Mouse (Mus musculus): ENCODE results near the gene Zfp536. TPM values are rescaled to one million over a fixed set of nuclear protein-coding genes. Genes with fewer than 3 reads are reported as not detected.

The Zfp536 gene
- polyA plus RNA-seq (2012; ENCODE audit: insufficient read depth, insufficient read length, missing spikeins) = not detected in 2 replicates

- Histone ChIP-seq H3K27ac (ENCODE audit: insufficient read depth, low read depth, low read length) (no peak within 1 kb of the TSS), H3K4me3 (ENCODE audit: insufficient read depth, low read length) (no peak within 1 kb of the TSS), H3K4me1 (ENCODE audit: control insufficient read depth, insufficient read depth, low read length) (no peaks in the 10 kb centered on the region)
- TF ChIP-seq CTCF (IDR thresholded peaks at IDR 0.05; ENCODE audit: low read depth, low read length) = no peak
- TF ChIP-seq POLR2A (IDR thresholded peaks at IDR 0.05; ENCODE audit: borderline replicate concordance, low read depth, low read length) = no peak
Observed at GRCm38 (mm10) chr7:37773312-37773702, at the start of gene Zfp536. Gene Zfp536, minus strand, starts transcription at chr7:37773641.

GRCm38 (mm10) chr7:37820670-37821301 is 47.3 kb upstream of the Zfp536 start:
- H3K4me3 ChIP-seq (ENCODE audit: insufficient read depth, low read length) = no peak overlapping the region

GRCm38 (mm10) chr7:37818631-37819340 is 45.3 kb upstream of the Zfp536 start:
- H3K27ac ChIP-seq (ENCODE audit: insufficient read depth, low read depth, low read length) = no peak overlapping the region
- no peak overlapping the region for H3K4me3 ChIP-seq (ENCODE audit: insufficient read depth, low read length)
- TF ChIP-seq CTCF (IDR thresholded peaks at IDR 0.05; ENCODE audit: low read depth, low read length) = no peak
- TF ChIP-seq POLR2A (IDR thresholded peaks at IDR 0.05; ENCODE audit: borderline replicate concordance, low read depth, low read length) = no peak
- no peaks in the 10 kb centered on the region for H3K4me1 ChIP-seq (ENCODE audit: control insufficient read depth, insufficient read depth, low read length)

More at GRCm38 (mm10) chr7:37820670-37821301, 47.3 kb upstream of the Zfp536 start:
- Histone ChIP-seq H3K27ac (ENCODE audit: insufficient read depth, low read depth, low read length) (no peak overlapping the region), H3K4me1 (ENCODE audit: control insufficient read depth, insufficient read depth, low read length) (no peaks in the 10 kb centered on the region)
- TF ChIP-seq POLR2A (IDR thresholded peaks at IDR 0.05; ENCODE audit: borderline replicate concordance, low read depth, low read length) = no peak
- TF ChIP-seq CTCF (IDR thresholded peaks at IDR 0.05; ENCODE audit: low read depth, low read length) = no peak

- no peaks in the 10 kb centered on the region for H3K4me1 ChIP-seq (ENCODE audit: control insufficient read depth, insufficient read depth, low read length)
- no peak overlapping the region for H3K27ac ChIP-seq (ENCODE audit: insufficient read depth, low read depth, low read length)
- H3K4me3 ChIP-seq (ENCODE audit: insufficient read depth, low read length) = no peak overlapping the region
- no peak for TF ChIP-seq CTCF (IDR thresholded peaks at IDR 0.05; ENCODE audit: low read depth, low read length)
- TF ChIP-seq POLR2A (IDR thresholded peaks at IDR 0.05; ENCODE audit: borderline replicate concordance, low read depth, low read length) = no peak
Observed at GRCm38 (mm10) chr7:37816901-37817300, 43.5 kb upstream of the Zfp536 start.

- TF ChIP-seq POLR2A (IDR thresholded peaks at IDR 0.05; ENCODE audit: borderline replicate concordance, low read depth, low read length) = no peak
- TF ChIP-seq CTCF (IDR thresholded peaks at IDR 0.05; ENCODE audit: low read depth, low read length) = no peak
- Histone ChIP-seq H3K27ac (ENCODE audit: insufficient read depth, low read depth, low read length) (no peak overlapping the region), H3K4me3 (ENCODE audit: insufficient read depth, low read length) (no peak overlapping the region), H3K4me1 (ENCODE audit: control insufficient read depth, insufficient read depth, low read length) (no peaks in the 10 kb centered on the region)
Observed at GRCm38 (mm10) chr7:37814844-37815406, 41.5 kb upstream of the Zfp536 start.

GRCm38 (mm10) chr7:37813676-37814075 is 40.2 kb upstream of the Zfp536 start:
- Histone ChIP-seq H3K4me1 (ENCODE audit: control insufficient read depth, insufficient read depth, low read length) (no peaks in the 10 kb centered on the region), H3K4me3 (ENCODE audit: insufficient read depth, low read length) (no peak overlapping the region), H3K27ac (ENCODE audit: insufficient read depth, low read depth, low read length) (no peak overlapping the region)
- TF ChIP-seq POLR2A (IDR thresholded peaks at IDR 0.05; ENCODE audit: borderline replicate concordance, low read depth, low read length) (no peak), CTCF (IDR thresholded peaks at IDR 0.05; ENCODE audit: low read depth, low read length) (no peak)

GRCm38 (mm10) chr7:37809908-37810307 is 36.5 kb upstream of the Zfp536 start:
- no peak overlapping the region for H3K4me3 ChIP-seq (ENCODE audit: insufficient read depth, low read length)

GRCm38 (mm10) chr7:37809001-37809400 is 35.6 kb upstream of the Zfp536 start:
- no peak for TF ChIP-seq POLR2A (IDR thresholded peaks at IDR 0.05; ENCODE audit: borderline replicate concordance, low read depth, low read length)
- no peak for TF ChIP-seq CTCF (IDR thresholded peaks at IDR 0.05; ENCODE audit: low read depth, low read length)
- H3K27ac ChIP-seq (ENCODE audit: insufficient read depth, low read depth, low read length) = no peak overlapping the region
- H3K4me1 ChIP-seq (ENCODE audit: control insufficient read depth, insufficient read depth, low read length) = no peaks in the 10 kb centered on the region
- H3K4me3 ChIP-seq (ENCODE audit: insufficient read depth, low read length) = no peak overlapping the region

More at GRCm38 (mm10) chr7:37809908-37810307, 36.5 kb upstream of the Zfp536 start:
- H3K27ac ChIP-seq (ENCODE audit: insufficient read depth, low read depth, low read length) = no peak overlapping the region
- H3K4me1 ChIP-seq (ENCODE audit: control insufficient read depth, insufficient read depth, low read length) = no peaks in the 10 kb centered on the region
- no peak for TF ChIP-seq POLR2A (IDR thresholded peaks at IDR 0.05; ENCODE audit: borderline replicate concordance, low read depth, low read length)
- no peak for TF ChIP-seq CTCF (IDR thresholded peaks at IDR 0.05; ENCODE audit: low read depth, low read length)

- TF ChIP-seq POLR2A (IDR thresholded peaks at IDR 0.05; ENCODE audit: borderline replicate concordance, low read depth, low read length) (no peak), CTCF (IDR thresholded peaks at IDR 0.05; ENCODE audit: low read depth, low read length) (no peak)
- Histone ChIP-seq H3K4me1 (ENCODE audit: control insufficient read depth, insufficient read depth, low read length) (no peaks in the 10 kb centered on the region), H3K27ac (ENCODE audit: insufficient read depth, low read depth, low read length) (no peak overlapping the region), H3K4me3 (ENCODE audit: insufficient read depth, low read length) (no peak overlapping the region)
Observed at GRCm38 (mm10) chr7:37801160-37801559, 27.7 kb upstream of the Zfp536 start.

GRCm38 (mm10) chr7:37788721-37789120 is 15.3 kb upstream of the Zfp536 start:
- TF ChIP-seq CTCF (IDR thresholded peaks at IDR 0.05; ENCODE audit: low read depth, low read length) = no peak
- TF ChIP-seq POLR2A (IDR thresholded peaks at IDR 0.05; ENCODE audit: borderline replicate concordance, low read depth, low read length) = no peak
- Histone ChIP-seq H3K27ac (ENCODE audit: insufficient read depth, low read depth, low read length) (no peak overlapping the region), H3K4me1 (ENCODE audit: control insufficient read depth, insufficient read depth, low read length) (no peaks in the 10 kb centered on the region), H3K4me3 (ENCODE audit: insufficient read depth, low read length) (no peak overlapping the region)

All from bone marrow macrophage, adult 2 months (primary cell).